Mouse (Mus musculus) C2C12 (cell line): ENCODE measurements around the gene Clec16a. TPM values are rescaled to one million over a fixed set of nuclear protein-coding genes. Genes with fewer than 3 reads are reported as not detected.

Experiments
- H3K27me3 ChIP-seq: one replicate; pipeline ENCODE4 v1.6.1; 2011; ENCODE audit not compliant: control insufficient read depth, insufficient read depth, insufficient read length
- H3K36me3 ChIP-seq: one replicate; pipeline ENCODE4 v1.6.1; 2011; ENCODE audit not compliant: control insufficient read depth, insufficient read depth
- H3K4me3 ChIP-seq: one replicate; pipeline ENCODE4 v1.5.1; 2011; ENCODE audit warnings: mild to moderate bottlenecking, control low read depth; ENCODE audit not compliant: poor library complexity, insufficient read depth, severe bottlenecking
- H3K79me2 ChIP-seq: one replicate; pipeline ENCODE4 v1.6.1; 2011; ENCODE audit not compliant: control insufficient read depth, insufficient read depth
- H3K79me3 ChIP-seq: one replicate; pipeline ENCODE4 v1.6.1; 2011; ENCODE audit warnings: low read depth, control low read depth
- H3ac ChIP-seq: one replicate; pipeline ENCODE3; 2011; ENCODE audit warnings: low read depth; ENCODE audit not compliant: control insufficient read depth, insufficient read length
- CEBPB ChIP-seq: IDR thresholded peaks from one replicate; pipeline ENCODE4 v1.6.1; 2011; ENCODE audit warnings: low read depth, mild to moderate bottlenecking, control low read depth, moderate library complexity
- CTCF ChIP-seq: IDR thresholded peaks from one replicate; pipeline ENCODE4 v1.5.1; 2011; ENCODE audit not compliant: control insufficient read depth, insufficient read depth, insufficient read length
- FOSL1 ChIP-seq: IDR thresholded peaks from one replicate; pipeline ENCODE4 v1.8.0; 2011; ENCODE audit warnings: mild to moderate bottlenecking, low read length; ENCODE audit not compliant: poor library complexity, insufficient read depth, severe bottlenecking
- MAX ChIP-seq: IDR thresholded peaks from one replicate; pipeline ENCODE4 v1.6.1; 2011; ENCODE audit warnings: mild to moderate bottlenecking, control low read depth
- MYOD1 ChIP-seq: IDR thresholded peaks from one replicate; pipeline ENCODE4 v1.6.1; 2011; ENCODE audit warnings: low read depth; ENCODE audit not compliant: control insufficient read depth, insufficient read length
- MYOG ChIP-seq: IDR thresholded peaks from one replicate; pipeline ENCODE4 v1.6.1; 2011; ENCODE audit not compliant: control insufficient read depth, insufficient read length; ENCODE audit errors: extremely low read depth
- USF1 ChIP-seq: IDR thresholded peaks from one replicate; pipeline ENCODE4 v1.6.1; 2011; ENCODE audit warnings: low read depth, mild to moderate bottlenecking, control low read depth, moderate library complexity
- polyA plus RNA-seq: library from polyadenylated mRNA; unstranded; fragments of >200 nt; fragmentation: generic; extraction: Trizol; gene quantifications from one replicate; pipeline ENCODE4 v1.2.1, GENCODE M21; 2012; ENCODE audit warnings: missing spikeins

Gene Clec16a
- polyA plus RNA-seq, 1 experiment, result 10.0 TPM

- TF ChIP-seq USF1, result no peak
- no peak for TF ChIP-seq CTCF
- TF ChIP-seq MAX, result no peak
- TF ChIP-seq CEBPB, result no peak
- no peak for TF ChIP-seq MYOG
- TF ChIP-seq MYOD1, result no peak
- TF ChIP-seq FOSL1, result no peak
- Histone ChIP-seq H3K27me3 (no peaks in the 10 kb centered on the region), H3ac (no peak overlapping the region), H3K4me3 (no peak overlapping the region), H3K79me3 (no peaks in the 10 kb centered on the region), H3K36me3 (no peaks in the 10 kb centered on the region), H3K79me2 (no peaks in the 10 kb centered on the region)
These were observed 195.9 kb downstream of the Clec16a start for GRCm38 (mm10) chr16:10741082-10741481.

- H3ac ChIP-seq, result no peak overlapping the region
- H3K79me3 ChIP-seq, result no peaks in the 10 kb centered on the region
- no peaks in the 10 kb centered on the region for H3K36me3 ChIP-seq
- no peak for TF ChIP-seq FOSL1
- TF ChIP-seq CEBPB, result no peak
- no peak for TF ChIP-seq MAX
- TF ChIP-seq MYOG, result no peak
- TF ChIP-seq CTCF, result no peak
- no peaks in the 10 kb centered on the region for H3K27me3 ChIP-seq
- no peaks in the 10 kb centered on the region for H3K79me2 ChIP-seq
- H3K4me3 ChIP-seq, result no peak overlapping the region
These were observed 204.1 kb downstream of the Clec16a start for GRCm38 (mm10) chr16:10749226-10749625.

- H3K79me3 ChIP-seq, result no peaks in the 10 kb centered on the region
- TF ChIP-seq MYOD1, result no peak
- TF ChIP-seq MYOG, result no peak
- TF ChIP-seq FOSL1, result no peak
- no peak for TF ChIP-seq CEBPB
- no peak overlapping the region for H3ac ChIP-seq
- H3K36me3 ChIP-seq, result no peaks in the 10 kb centered on the region
- H3K4me3 ChIP-seq, result no peak overlapping the region
- H3K79me2 ChIP-seq, result no peaks in the 10 kb centered on the region
- H3K27me3 ChIP-seq, result no peaks in the 10 kb centered on the region
These were observed 204.7 kb downstream of the Clec16a start for GRCm38 (mm10) chr16:10749824-10750223.

DNA sequence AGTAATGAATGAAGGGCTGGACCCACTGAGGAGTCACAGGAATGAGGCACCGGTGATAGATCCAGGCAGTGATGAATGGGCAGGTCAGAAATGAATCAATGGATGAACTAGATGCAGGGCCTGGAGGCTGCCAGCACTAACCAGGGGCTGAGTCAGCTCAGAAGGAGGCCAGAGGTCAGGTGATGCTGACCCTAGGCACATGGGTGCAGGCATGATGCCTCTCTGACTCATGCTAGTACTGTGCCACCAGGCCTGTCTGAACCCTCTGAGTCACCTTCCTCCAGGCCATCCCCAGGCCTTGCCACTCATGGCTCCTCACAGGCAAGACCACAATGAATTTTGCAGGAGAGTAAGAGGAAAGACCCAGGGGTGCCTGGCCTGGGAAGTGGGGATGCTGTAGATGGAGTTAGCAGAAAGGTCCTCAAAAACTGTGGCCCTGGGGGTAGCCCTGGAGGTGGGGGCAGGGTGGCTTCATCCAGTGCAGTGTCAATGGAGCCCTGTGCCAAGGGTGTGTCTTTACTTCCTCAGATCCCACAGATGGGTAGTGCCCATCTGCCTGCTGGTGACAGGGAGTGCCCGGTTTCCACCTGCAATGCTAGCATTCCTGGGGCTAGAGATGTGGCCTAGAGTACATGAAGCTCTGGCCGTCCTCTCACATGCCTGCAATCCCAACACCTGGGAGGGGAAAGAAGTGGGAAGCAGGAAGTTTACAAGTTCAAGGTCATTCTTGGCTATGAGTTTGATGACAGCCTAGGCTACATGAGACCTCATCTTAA, 209.6 kb downstream of the Clec16a start:
- no peaks in the 10 kb centered on the region for H3K36me3 ChIP-seq
- no peak overlapping the region for H3K4me3 ChIP-seq
- no peak overlapping the region for H3ac ChIP-seq
- no peaks in the 10 kb centered on the region for H3K79me2 ChIP-seq
- TF ChIP-seq MYOG, result no peak
- peak; percentile 90 for TF ChIP-seq USF1
- TF ChIP-seq MAX, result peak; percentile 93
- TF ChIP-seq FOSL1, result peak; percentile 99
- TF ChIP-seq CTCF, result no peak
- TF ChIP-seq MYOD1, result peak; percentile 81
- no peaks in the 10 kb centered on the region for H3K27me3 ChIP-seq
- no peaks in the 10 kb centered on the region for H3K79me3 ChIP-seq

GRCm38 (mm10) chr16:10756168-10756567, 211.0 kb downstream of the Clec16a start:
- Histone ChIP-seq H3K79me3 (no peaks in the 10 kb centered on the region), H3ac (no peak overlapping the region), H3K4me3 (no peak overlapping the region), H3K27me3 (no peaks in the 10 kb centered on the region), H3K79me2 (no peaks in the 10 kb centered on the region), H3K36me3 (no peaks in the 10 kb centered on the region)
- no peak for TF ChIP-seq MAX
- TF ChIP-seq CTCF, result no peak
- TF ChIP-seq USF1, result no peak
- no peak for TF ChIP-seq FOSL1
- TF ChIP-seq CEBPB, result no peak
- TF ChIP-seq MYOG, result no peak
- no peak for TF ChIP-seq MYOD1

DNA sequence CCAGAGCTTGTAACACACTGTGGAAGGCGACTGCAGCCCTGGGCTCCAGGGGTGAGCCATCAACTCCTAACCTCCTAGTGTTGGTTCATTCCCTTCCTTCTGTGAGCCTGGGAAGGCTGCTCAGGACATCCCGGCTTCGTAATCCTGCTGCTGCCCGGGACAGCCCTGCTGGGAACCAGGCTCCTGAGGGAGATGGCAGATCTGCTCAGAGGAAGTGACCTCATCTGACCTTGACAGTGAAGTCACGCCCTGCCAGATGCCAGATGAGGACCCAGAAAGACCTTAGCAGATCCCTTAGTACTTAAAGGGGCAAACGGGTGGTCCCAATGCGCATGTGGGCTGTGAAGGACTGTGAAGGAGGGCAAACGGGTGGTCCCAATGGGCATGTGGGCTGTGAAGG, 216.0 kb downstream of the Clec16a start:
- H3K27me3 ChIP-seq, result no peaks in the 10 kb centered on the region
- H3K36me3 ChIP-seq, result no peaks in the 10 kb centered on the region
- no peak overlapping the region for H3ac ChIP-seq
- no peaks in the 10 kb centered on the region for H3K79me3 ChIP-seq
- H3K79me2 ChIP-seq, result no peaks in the 10 kb centered on the region
- TF ChIP-seq CEBPB, result no peak
- TF ChIP-seq USF1, result no peak
- TF ChIP-seq MAX, result no peak
- TF ChIP-seq MYOG, result no peak
- no peak for TF ChIP-seq MYOD1
- no peak for TF ChIP-seq FOSL1
- no peak for TF ChIP-seq CTCF
- H3K4me3 ChIP-seq, result no peak overlapping the region
